Mouse (Mus musculus) ovary, postnatal 14 days (tissue): Measurements from ENCODE around the gene Gpr171.
A peak's percentile ranks its signal among the peaks of the same experiment; 100 is the strongest.
"Not testable (repeated sequence)": the region's sequence is repeated elsewhere in the genome, so short reads cannot be mapped to it uniquely, and the experiment has no call there.

Experiments
- DNase-seq: peaks from one replicate; pipeline ENCODE4 v3.0.0; 2022; ENCODE audit warnings: low spot score

The Gpr171 gene

GRCm38 (mm10) chr3:59113973-59114517 lies 12.4 kb upstream of the Gpr171 start:
- no peak for DNase-seq

- not testable (repeated sequence) for DNase-seq
Observed at GRCm38 (mm10) chr3:59113291-59113690, 11.7 kb upstream of the Gpr171 start.

- no peak for DNase-seq
Observed at GRCm38 (mm10) chr3:59111944-59112343, 10.3 kb upstream of the Gpr171 start.

DNA sequence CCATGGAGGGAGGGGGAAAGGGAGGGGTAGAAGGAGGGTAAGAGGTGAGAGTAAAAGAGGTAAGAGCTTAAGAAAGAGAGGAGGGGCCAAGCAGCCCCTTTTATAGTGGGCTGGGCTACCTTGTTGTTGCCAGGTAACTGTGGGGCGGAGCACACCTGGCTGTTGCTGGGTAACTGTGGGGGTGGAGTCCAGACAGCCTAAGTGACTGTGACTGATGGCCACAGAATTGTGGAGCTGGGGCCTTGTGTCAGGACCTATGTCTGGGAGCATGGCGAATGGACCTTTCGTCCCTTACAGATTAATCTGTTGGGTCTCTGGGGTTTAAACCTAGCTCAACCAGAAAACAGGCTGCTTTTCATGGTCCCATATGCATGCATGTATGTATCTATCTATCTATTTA lies 8.2 kb upstream of the Gpr171 start:
- DNase-seq, result not testable (repeated sequence)

GRCm38 (mm10) chr3:59107439-59107838 lies 5.8 kb upstream of the Gpr171 start:
- DNase-seq, result no peak

GRCm38 (mm10) chr3:59104462-59104861 lies 2.8 kb upstream of the Gpr171 start:
- no peak for DNase-seq

DNA sequence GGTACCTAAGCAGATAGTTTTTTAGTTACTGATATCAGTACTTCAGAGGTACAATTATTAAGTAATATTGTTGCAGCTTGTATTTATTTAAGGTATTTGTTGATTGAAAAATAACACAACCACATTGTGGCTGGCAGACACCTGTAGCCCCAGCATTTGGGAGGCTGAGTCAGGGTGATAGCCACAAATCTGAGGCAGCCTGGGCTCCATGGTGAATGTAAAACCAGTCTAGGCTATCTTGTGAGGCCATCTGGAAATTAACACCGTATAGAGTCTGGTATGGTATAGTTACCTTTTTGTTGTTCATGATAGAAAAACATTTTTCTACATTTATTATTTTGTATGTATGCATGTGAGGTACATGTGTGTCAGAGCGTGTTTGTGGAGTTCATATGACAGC lies 525 bp upstream of the Gpr171 start:
- no peak for DNase-seq

DNA sequence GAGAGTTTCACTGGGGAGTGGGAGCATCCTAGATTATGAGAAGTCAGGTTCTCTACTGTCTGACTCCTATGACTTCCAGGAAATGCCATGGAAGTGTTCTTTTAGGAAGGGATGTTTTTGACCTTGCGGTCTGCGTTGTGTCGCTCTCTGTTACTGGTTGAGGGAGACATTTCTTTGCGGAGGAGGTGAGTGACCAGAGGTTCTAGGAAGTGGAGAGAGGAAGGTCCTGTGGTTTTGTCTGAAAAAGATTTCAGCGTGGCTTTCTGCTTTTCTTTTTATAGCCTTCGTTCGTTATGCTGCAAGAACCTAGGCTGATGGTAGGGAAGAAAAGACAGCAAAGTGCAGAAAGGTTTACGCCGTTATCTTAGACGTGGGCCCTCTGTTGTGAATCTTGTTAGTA lies 3.1 kb downstream of the Gpr171 start:
- no peak for DNase-seq

DNA sequence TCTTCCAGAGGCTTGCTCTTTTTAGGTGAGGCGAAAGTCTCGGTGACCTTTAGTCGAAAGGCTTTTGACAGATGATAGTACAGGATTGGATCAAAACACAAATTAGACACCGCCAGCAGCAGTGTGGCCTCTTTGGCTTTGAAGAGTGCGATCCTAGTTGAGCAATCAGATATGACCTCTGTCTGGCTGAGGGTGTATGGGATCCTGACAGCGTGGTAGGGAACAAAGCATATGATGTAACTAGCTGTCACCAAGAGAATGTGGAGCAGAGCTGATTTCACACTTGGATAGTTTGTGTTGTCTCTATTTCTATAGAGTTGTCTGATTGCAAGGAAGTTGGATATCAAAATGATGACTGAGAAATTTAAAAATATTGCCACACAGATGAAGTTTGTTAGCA lies 4.2 kb downstream of the Gpr171 start:
- DNase-seq, result no peak

GRCm38 (mm10) chr3:59092702-59093101 lies 8.9 kb downstream of the Gpr171 start:
- no peak for DNase-seq

GRCm38 (mm10) chr3:59080919-59081318 lies 20.7 kb downstream of the Gpr171 start:
- no peak for DNase-seq

GRCm38 (mm10) chr3:59080293-59080916 lies 21.2 kb downstream of the Gpr171 start:
- no peak for DNase-seq

- no peak for DNase-seq
Observed at GRCm38 (mm10) chr3:59079327-59079726, 22.3 kb downstream of the Gpr171 start.

GRCm38 (mm10) chr3:59078585-59078984 lies 23.0 kb downstream of the Gpr171 start:
- DNase-seq, result no peak

GRCm38 (mm10) chr3:59077278-59077677 lies 24.3 kb downstream of the Gpr171 start:
- DNase-seq, result no peak

- DNase-seq, result not testable (repeated sequence)
Observed at GRCm38 (mm10) chr3:59069071-59069470, 32.5 kb downstream of the Gpr171 start.

DNA sequence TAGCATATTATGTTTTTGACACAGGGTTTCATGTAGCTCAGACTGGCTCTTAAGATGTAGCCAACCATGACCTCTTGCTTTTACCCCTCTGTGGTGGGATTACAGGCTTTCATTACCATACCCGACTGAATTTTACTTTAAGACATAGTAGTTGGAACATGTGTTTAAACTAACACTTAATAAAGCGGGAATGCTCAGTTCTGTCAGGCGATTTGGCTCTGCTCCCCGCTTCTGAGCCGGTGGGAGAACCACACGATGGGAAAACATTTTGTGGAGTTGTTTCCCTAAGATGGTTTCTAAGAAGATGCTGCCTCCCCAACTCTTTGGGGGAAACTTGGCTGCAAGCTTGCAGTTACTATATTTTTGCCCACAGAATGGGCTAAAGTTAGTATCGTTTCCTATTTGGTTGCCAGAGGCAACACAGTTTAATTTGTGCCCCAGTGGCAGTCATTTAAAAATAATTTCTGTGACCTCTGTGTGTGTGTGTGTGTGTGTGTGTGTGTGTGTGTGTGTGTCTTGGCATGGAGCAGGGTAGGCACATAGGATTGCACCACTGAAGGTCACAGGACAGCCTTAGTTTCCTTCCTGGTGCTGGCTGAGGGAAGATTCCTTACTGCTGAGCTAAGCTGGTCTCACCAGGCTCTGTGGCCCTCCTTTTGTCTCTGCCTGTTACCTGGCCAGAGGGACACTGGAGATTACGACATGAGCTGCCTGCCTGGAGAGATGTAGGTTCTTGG lies 34.9 kb downstream of the Gpr171 start:
- DNase-seq, result no peak

DNA sequence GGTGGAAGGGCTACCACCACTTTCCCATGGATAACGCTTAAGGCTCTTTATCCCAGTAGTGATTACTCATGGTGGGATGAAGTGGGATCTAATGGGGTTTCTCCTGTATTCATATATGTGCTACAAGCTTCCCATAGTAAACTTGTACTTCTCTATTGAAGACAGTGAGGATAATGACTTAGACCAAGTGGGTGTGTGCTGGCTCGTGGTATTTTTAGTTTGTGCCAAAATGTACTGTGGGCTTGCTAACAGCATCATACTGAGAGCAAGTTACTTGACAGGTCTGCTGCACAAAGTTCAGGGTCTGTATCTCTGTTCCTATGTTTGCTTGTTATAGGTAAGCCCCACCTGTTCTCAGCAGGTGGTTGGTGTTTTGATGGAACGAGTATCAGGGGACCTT lies 35.7 kb downstream of the Gpr171 start:
- no peak for DNase-seq

DNA sequence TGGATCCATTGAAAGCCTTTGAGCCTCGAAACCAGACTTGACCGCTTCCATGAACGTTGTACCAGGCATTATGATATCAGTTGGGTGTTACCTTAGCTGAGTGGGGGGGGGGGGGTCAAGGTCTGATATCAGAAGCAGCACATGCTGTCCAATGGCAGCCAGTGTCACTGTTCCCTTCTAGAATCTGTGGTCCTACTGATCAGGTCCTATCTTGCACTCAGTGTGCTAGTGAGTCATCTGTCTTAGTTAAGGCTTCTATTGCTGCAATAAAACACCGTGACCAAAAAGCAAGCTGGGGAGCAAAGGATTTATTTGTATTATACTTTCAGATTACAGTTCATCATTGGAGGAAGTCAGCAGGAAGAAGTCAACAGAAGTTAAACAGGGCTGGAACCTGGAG lies 38.2 kb downstream of the Gpr171 start:
- DNase-seq, result no peak

GRCm38 (mm10) chr3:59062141-59062540 lies 39.5 kb downstream of the Gpr171 start:
- no peak for DNase-seq

DNA sequence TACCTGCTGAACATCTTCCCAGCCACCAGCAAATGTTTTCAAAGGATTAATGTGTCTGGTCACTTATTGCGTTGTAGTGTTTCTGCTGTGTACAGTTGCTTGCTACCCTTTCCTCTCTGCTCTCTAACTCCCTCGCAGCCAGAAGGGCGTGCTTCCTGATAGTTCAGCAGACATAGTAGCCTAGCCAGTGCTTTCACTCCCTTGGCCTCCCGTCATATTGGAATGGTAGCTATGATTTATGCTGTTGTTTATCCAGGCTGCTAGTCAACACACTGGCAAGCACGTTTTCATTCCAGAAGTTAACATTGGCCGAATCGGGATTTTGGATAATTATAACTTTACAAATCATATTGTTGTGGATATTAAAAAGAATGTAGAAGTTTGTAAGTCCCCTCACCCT lies 41.5 kb downstream of the Gpr171 start:
- no peak for DNase-seq

DNA sequence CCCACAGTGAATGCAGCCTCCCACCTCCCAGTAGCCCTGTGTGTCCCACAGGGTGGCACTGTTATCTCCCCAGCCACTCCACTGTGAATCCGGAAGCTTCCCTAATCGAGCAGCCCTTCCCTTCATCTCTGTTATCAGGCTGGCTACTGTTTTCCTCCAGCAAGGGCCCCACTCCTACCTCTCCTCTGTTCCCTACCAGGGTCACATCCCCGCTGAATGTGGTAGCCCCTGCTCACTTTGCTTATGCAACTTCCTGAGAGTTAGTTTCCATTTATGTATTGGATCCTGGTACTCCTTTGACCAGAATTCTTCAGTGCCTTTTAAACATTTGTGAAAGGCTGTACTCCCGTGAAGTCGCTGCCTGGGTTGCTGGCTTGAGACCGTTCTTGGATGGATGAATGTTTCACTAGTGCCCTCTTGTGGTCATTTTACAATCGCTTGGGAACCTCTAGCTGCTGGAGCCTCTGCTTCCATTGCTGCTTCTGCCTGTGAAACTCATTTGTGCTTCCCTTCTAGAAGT lies 42.5 kb downstream of the Gpr171 start:
- DNase-seq, result peak; percentile 69

- DNase-seq, result no peak
Observed at GRCm38 (mm10) chr3:59054834-59055535, 46.6 kb downstream of the Gpr171 start.
